Comparison of ENCODE assay signal across 13 mouse cellular contexts in genomic region chr9:22368030-22368429, GRCm38 (mm10). TPM values are rescaled to one million over a fixed set of nuclear protein-coding genes. Genes with fewer than 3 reads are reported as not detected.
DNase-seq lines count a peak whose midpoint lies in the region; ATAC-seq and TF ChIP-seq lines count a peak whose summit lies in the region.
"Had no signal": no experiment of that assay in that cellular context is flagged by ENCODE, and none has a peak within 500 bp of the region (broad histone marks: within the 10 kb centered on the region; RNA-seq: fewer than 3 reads in every experiment).

No protein-coding gene starts in this region.

- no peaks in the 10 kb centered on the region for H3K36me3 ChIP-seq in liver, adult 2 months (ENCODE audit: control insufficient read depth, insufficient read depth, low read length)
- H3K36me3 ChIP-seq in liver, postnatal 0 days (replicated peaks; ENCODE audit: insufficient read depth, low read length), result peaks cover 79% of the 10 kb centered on the region
- H3K36me3 ChIP-seq: midbrain, embryonic 15.5 days had no signal

- H3K9ac ChIP-seq in liver, adult 2 months (ENCODE audit: low read depth, low read length), result no peak overlapping the region
- H3K9ac ChIP-seq in liver, postnatal 0 days (replicated peaks), result no peak overlapping the region
- H3K9ac ChIP-seq: lung, embryonic 15.5 days; midbrain, embryonic 15.5 days had no signal

- H3K4me1 ChIP-seq in liver, adult 2 months (ENCODE audit: control insufficient read depth, insufficient read depth, low read length), result no peaks in the 10 kb centered on the region
- no peaks in the 10 kb centered on the region for H3K4me1 ChIP-seq in liver, postnatal 0 days (ENCODE audit: insufficient read depth)
- H3K4me1 ChIP-seq: lung, embryonic 15.5 days; midbrain, embryonic 15.5 days had no signal

- peak overlapping the region; percentile 18; the same call in 1 of the 2 replicates for H3K27ac ChIP-seq in liver, adult 2 months (replicated peaks; ENCODE audit: insufficient read depth, low read depth, low read length)
- peak overlapping the region; percentile 60; the same call in 1 of the 2 replicates for H3K27ac ChIP-seq in liver, postnatal 0 days (ENCODE audit: low read depth)
- H3K27ac ChIP-seq: lung, embryonic 15.5 days; midbrain, embryonic 15.5 days had no signal

- H3K79me2 ChIP-seq in liver, adult 2 months (ENCODE audit: control insufficient read depth, insufficient read depth, low read length), result no peaks in the 10 kb centered on the region

- peak overlapping the region; percentile 14; the same call in 1 of the 2 replicates for H3K4me3 ChIP-seq in liver, adult 2 months (ENCODE audit: insufficient read depth, low read depth, low read length)
- H3K4me3 ChIP-seq in liver, postnatal 0 days (ENCODE audit: low read depth, low read length), result no peak overlapping the region
- H3K4me3 ChIP-seq: lung, embryonic 15.5 days; midbrain, embryonic 15.5 days had no signal

- DNase-seq in frontal cortex, postnatal 14 days (ENCODE audit: low spot score in 2 of 2), result no peak
- DNase-seq in liver, adult 2 months (ENCODE audit: extremely low read depth, low read depth, low spot score), result no peak
- no peak for DNase-seq in liver
- peak; percentile 67 for DNase-seq in Muller cell, postnatal 12 days (ENCODE audit: inconsistent ontology term)
- no peak for DNase-seq in liver, postnatal 0 days
- DNase-seq in kidney, postnatal 4 days, result no peak
- DNase-seq: B cell, adult 2 months; gastrocnemius, postnatal 25 days; kidney, adult 8-10 months had no signal

- no peaks in the 10 kb centered on the region for H3K9me3 ChIP-seq in liver, postnatal 0 days (ENCODE audit: low read length)
- H3K9me3 ChIP-seq: lung, embryonic 15.5 days; midbrain, embryonic 15.5 days had no signal

- 0 out of 2 replicates have a peak overlapping the region, but pooled peaks have one; percentile 29 for H3K4me2 ChIP-seq in liver, postnatal 0 days (ENCODE audit: low read depth, low read length)
- H3K4me2 ChIP-seq: lung, embryonic 15.5 days; midbrain, embryonic 15.5 days had no signal

- TF ChIP-seq POLR2A in liver, adult 2 months (IDR thresholded peaks at IDR 0.05; ENCODE audit: extremely low read depth, insufficient read depth, low read length), result no peak

- TF ChIP-seq EP300 in liver, postnatal 0 days (IDR thresholded peaks at IDR 0.05; ENCODE audit: low read depth), result no peak

- H3K27me3 ChIP-seq in liver, adult 2 months (ENCODE audit: control insufficient read depth, insufficient read depth, low read length), result no peaks in the 10 kb centered on the region
- no peaks in the 10 kb centered on the region for H3K27me3 ChIP-seq in liver, postnatal 0 days (ENCODE audit: insufficient read depth, low read length)
- H3K27me3 ChIP-seq: lung, embryonic 15.5 days; midbrain, embryonic 15.5 days had no signal

- ATAC-seq in frontal cortex, adult (ENCODE audit: low TSS enrichment), result peak; percentile 70; the same call in 1 of the 2 replicates
- ATAC-seq in liver, postnatal 0 days, result no peak
- ATAC-seq in CD4-positive, CD25-positive, alpha-beta regulatory T cell, adult 4 months, result no peak
- ATAC-seq: midbrain, embryonic 15.5 days had no signal

- TF ChIP-seq CTCF in liver, adult 2 months (IDR thresholded peaks at IDR 0.05; ENCODE audit: low read depth, low read length), result no peak
- no peak for TF ChIP-seq CTCF in liver, postnatal 0 days (IDR thresholded peaks at IDR 0.05; ENCODE audit: low read depth)

- WGBS in liver, adult 2 months, result 81% methylated on average over 6 of the region's 6 CpGs
- WGBS in liver, postnatal 0 days (ENCODE audit: insufficient replicate concordance), result 69% methylated on average over 6 of the region's 6 CpGs

RNA-seq across cellular contexts. Expression of gene Anln, which starts 21.0 kb away (rescaled TPM):
- total RNA-seq in liver, adult 2 months (2014; rRNA removed), result 1.1 and 1.2 TPM in 2 replicates
- polyA plus RNA-seq in liver, adult 2 months (2012; rRNA removed), result 0.07 and 0.23 TPM in 2 replicates
- polyA plus RNA-seq in liver, postnatal 0 days (2015; fragmentation: Nextera tagmentation; extraction: Ambion mirVana), result 6.9 and 7.2 TPM in 2 replicates
- polyA plus RNA-seq in CD4-positive, CD25-positive, alpha-beta regulatory T cell, adult 4 months (2017; shearing (Covaris generic)), result 1 to 10 TPM; 2.8 to 4.3 TPM

RNA-seq across cellular contexts. Expression of gene 9530077C05Rik, which starts 43.3 kb away (rescaled TPM):
- 0.13 and 0.18 TPM in 2 replicates for total RNA-seq in liver, adult 2 months (2014; rRNA removed)
- 0.04 and 0.07 TPM in 2 replicates for polyA plus RNA-seq in liver, adult 2 months (2012; rRNA removed)
- 1.2 and 1.6 TPM in 2 replicates for polyA plus RNA-seq in liver, postnatal 0 days (2015; fragmentation: Nextera tagmentation; extraction: Ambion mirVana)
- polyA plus RNA-seq in CD4-positive, CD25-positive, alpha-beta regulatory T cell, adult 4 months (2017; shearing (Covaris generic)), result 1 to 10 TPM; 1.1 to 1.2 TPM
